Mouse (Mus musculus) bone marrow, adult 2 months (tissue): ENCODE data around the gene Unc13d. TPM values are rescaled to one million over a fixed set of nuclear protein-coding genes. Genes with fewer than 3 reads are reported as not detected.

Experiments
- H3K27ac ChIP-seq: fragments of 200-500 bp; 2 replicates; pipeline ENCODE4 v1.5.1; 2012; ENCODE audit warnings: low read depth, mild to moderate bottlenecking, control low read depth, inconsistent platforms, low read length; ENCODE audit not compliant: control insufficient read depth, poor library complexity, insufficient read depth
- H3K4me1 ChIP-seq: fragments of 200-500 bp; 2 replicates; pipeline ENCODE4 v1.6.1; 2011; ENCODE audit warnings: low read length; ENCODE audit not compliant: control insufficient read depth, insufficient read depth
- H3K4me3 ChIP-seq: fragments of 200-500 bp; replicated peaks from 2 replicates; pipeline ENCODE3; 2011; ENCODE audit warnings: mild to moderate bottlenecking, low read depth, low read length, control low read depth; ENCODE audit not compliant: control insufficient read depth
- CTCF ChIP-seq: fragments of 200-500 bp; IDR thresholded peaks from 2 replicates; pipeline ENCODE4 v1.5.1; 2011; ENCODE audit warnings: low read length, control low read depth; ENCODE audit not compliant: control insufficient read depth, insufficient read depth
- POLR2A ChIP-seq: fragments of 200-500 bp; IDR thresholded peaks from 2 replicates; pipeline ENCODE4 v1.6.1; 2011; ENCODE audit warnings: low read depth, mild to moderate bottlenecking, control low read depth, low read length, borderline replicate concordance; ENCODE audit not compliant: control insufficient read depth
- WGBS: fragments of 180-500 bp; shearing (Covaris S2); methylation state at CpG from one replicate; pipeline ENCODE4 v1.1.7; 2018; 5-methylcytosine and 5-hydroxymethylcytosine counted together
- polyA plus RNA-seq: library from polyadenylated mRNA; stranded (reverse); fragments of >200 nt; gene quantifications from 2 replicates; pipeline ENCODE4 v1.2.4, GENCODE M21; 2011; ENCODE audit warnings: low replicate concordance; ENCODE audit not compliant: missing spikeins, insufficient read depth, insufficient read length

The Unc13d gene
- polyA plus RNA-seq, 1 experiment = 63.0 TPM

- H3K4me1 ChIP-seq = no peaks in the 10 kb centered on the region
- H3K4me3 ChIP-seq = no peak overlapping the region
- no peak for TF ChIP-seq CTCF
- no peak for TF ChIP-seq POLR2A
- H3K27ac ChIP-seq = no peak overlapping the region
- WGBS = 86% methylated on average over 9 of the region's 9 CpGs
Observed at GRCm38 (mm10) chr11:116037826-116038225, 39.9 kb downstream of the Unc13d start.

GRCm38 (mm10) chr11:116036671-116037070 is 41.1 kb downstream of the Unc13d start:
- no peak overlapping the region for H3K4me3 ChIP-seq
- TF ChIP-seq POLR2A = no peak
- TF ChIP-seq CTCF = no peak
- no peak overlapping the region for H3K27ac ChIP-seq
- peaks cover under 1% of the 10 kb centered on the region for H3K4me1 ChIP-seq
- WGBS = 90% methylated on average over 3 of the region's 3 CpGs

GRCm38 (mm10) chr11:116034584-116034983 is 43.2 kb downstream of the Unc13d start:
- Histone ChIP-seq H3K4me3 (no peak overlapping the region), H3K4me1 (peaks cover 3% of the 10 kb centered on the region), H3K27ac (no peak overlapping the region)
- WGBS = 89% methylated on average over 6 of the region's 6 CpGs
- no peak for TF ChIP-seq POLR2A
- no peak for TF ChIP-seq CTCF

GRCm38 (mm10) chr11:116030898-116031845 is 46.6 kb downstream of the Unc13d start:
- Histone ChIP-seq H3K4me1 (peaks cover 4% of the 10 kb centered on the region), H3K27ac (peak overlapping the region; percentile 97), H3K4me3 (peak overlapping the region; percentile 64)
- WGBS = 24% methylated on average over 14 of the region's 14 CpGs
- TF ChIP-seq POLR2A = no peak

- TF ChIP-seq CTCF (no peak), POLR2A (peak; percentile 96)
- Histone ChIP-seq H3K4me1 (peaks cover 4% of the 10 kb centered on the region), H3K27ac (peak within 1 kb of the TSS; percentile 97), H3K4me3 (peak within 1 kb of the TSS; percentile 64)
- under 1% methylated on average over 67 of the region's 67 CpGs for WGBS
Observed at GRCm38 (mm10) chr11:116030088-116030897, 47.5 kb downstream of the Unc13d start, which contains the start of gene Unk. Gene Unk, plus strand, starts transcription at chr11:116030322.

GRCm38 (mm10) chr11:116029086-116029865 is 48.5 kb downstream of the Unc13d start:
- Histone ChIP-seq H3K27ac (no peak overlapping the region), H3K4me3 (peak overlapping the region; percentile 64), H3K4me1 (peaks cover 4% of the 10 kb centered on the region)
- TF ChIP-seq POLR2A = no peak
- no peak for TF ChIP-seq CTCF
- WGBS = 64% methylated on average over 6 of the region's 6 CpGs

- TF ChIP-seq POLR2A = no peak
- no peak for TF ChIP-seq CTCF
- Histone ChIP-seq H3K4me1 (peaks cover 4% of the 10 kb centered on the region), H3K27ac (no peak overlapping the region), H3K4me3 (no peak overlapping the region)
- 86% methylated on average over 9 of the region's 9 CpGs for WGBS
Observed at GRCm38 (mm10) chr11:116028177-116028865, 49.4 kb downstream of the Unc13d start.

GRCm38 (mm10) chr11:116027756-116028155 is 50.0 kb downstream of the Unc13d start, which contains the start of gene H3f3b:
Gene H3f3b, minus strand, starts transcription at chr11:116027962.
- WGBS = 55% methylated on average over 4 of the region's 4 CpGs
- H3K27ac ChIP-seq = 0 out of 2 replicates have a peak within 1 kb of the TSS, but pooled peaks have one; percentile 20

More at GRCm38 (mm10) chr11:116027756-116028155, 50.0 kb downstream of the Unc13d start, which contains the start of gene H3f3b:
- H3K4me1 ChIP-seq = peaks cover 4% of the 10 kb centered on the region
- TF ChIP-seq CTCF = no peak
- H3K4me3 ChIP-seq = no peak within 1 kb of the TSS
